Mouse (Mus musculus): ENCODE results near the gene Cxcl12.

Cxcl12 gene

GRCm38 (mm10) chr6:117168321-117169011 lies at the start of gene Cxcl12:
Gene Cxcl12, plus strand, starts transcription at chr6:117168535.
- DNase-seq (ENCODE audit: low spot score in 2 of 2): peak; percentile 32 to 53

- DNase-seq (ENCODE audit: low spot score in 2 of 2): no peak
These were observed 46.3 kb upstream of the Cxcl12 start for GRCm38 (mm10) chr6:117122074-117122473.

GRCm38 (mm10) chr6:117126356-117126755 lies 42.0 kb upstream of the Cxcl12 start:
- DNase-seq (ENCODE audit: low spot score in 2 of 2): no peak

GRCm38 (mm10) chr6:117129443-117129842 lies 38.9 kb upstream of the Cxcl12 start:
- no peak for DNase-seq (ENCODE audit: low spot score in 2 of 2)

GRCm38 (mm10) chr6:117130680-117131111 lies 37.6 kb upstream of the Cxcl12 start:
- DNase-seq (ENCODE audit: low spot score in 2 of 2): no peak

GRCm38 (mm10) chr6:117134526-117134925 lies 33.8 kb upstream of the Cxcl12 start:
- DNase-seq (ENCODE audit: low spot score in 2 of 2): no peak

GRCm38 (mm10) chr6:117137735-117138134 lies 30.6 kb upstream of the Cxcl12 start:
- peak in 1 of 2 experiments; percentile 22 for DNase-seq (ENCODE audit: low spot score in 2 of 2)

GRCm38 (mm10) chr6:117140907-117141306 lies 27.4 kb upstream of the Cxcl12 start:
- no peak for DNase-seq (ENCODE audit: low spot score in 2 of 2)

GRCm38 (mm10) chr6:117146951-117147350 lies 21.4 kb upstream of the Cxcl12 start:
- DNase-seq (ENCODE audit: low spot score in 2 of 2): no peak

- DNase-seq (ENCODE audit: low spot score in 2 of 2): no peak
These were observed 16.7 kb upstream of the Cxcl12 start for GRCm38 (mm10) chr6:117151484-117152149.

GRCm38 (mm10) chr6:117153046-117153445 lies 15.3 kb upstream of the Cxcl12 start:
- DNase-seq (ENCODE audit: low spot score in 2 of 2): no peak

GRCm38 (mm10) chr6:117156846-117157245 lies 11.5 kb upstream of the Cxcl12 start:
- DNase-seq (ENCODE audit: low spot score in 2 of 2): no peak

- no peak for DNase-seq (ENCODE audit: low spot score in 2 of 2)
These were observed 8.3 kb upstream of the Cxcl12 start for GRCm38 (mm10) chr6:117159710-117160690.

- no peak for DNase-seq (ENCODE audit: low spot score in 2 of 2)
These were observed 4.8 kb upstream of the Cxcl12 start for GRCm38 (mm10) chr6:117163486-117163885.

GRCm38 (mm10) chr6:117166581-117167425 lies 1.5 kb upstream of the Cxcl12 start:
- peak; percentile 64 to 78 for DNase-seq (ENCODE audit: low spot score in 2 of 2)

GRCm38 (mm10) chr6:117167426-117167730 lies 957 bp upstream of the Cxcl12 start:
- DNase-seq (ENCODE audit: low spot score in 2 of 2): no peak

- peak in 1 of 2 experiments; percentile 21 for DNase-seq (ENCODE audit: low spot score in 2 of 2)
These were observed 945 bp downstream of the Cxcl12 start for GRCm38 (mm10) chr6:117169051-117169909.

- no peak for DNase-seq (ENCODE audit: low spot score in 2 of 2)
These were observed 1.8 kb downstream of the Cxcl12 start for GRCm38 (mm10) chr6:117169910-117170747.

GRCm38 (mm10) chr6:117172358-117172757 lies 4.0 kb downstream of the Cxcl12 start:
- no peak for DNase-seq (ENCODE audit: low spot score in 2 of 2)

All from urinary bladder, adult 18-20 months (tissue).